Mouse (Mus musculus): ENCODE results near the gene Myof. TPM values are rescaled to one million over a fixed set of nuclear protein-coding genes. Genes with fewer than 3 reads are reported as not detected.

Myof gene
- polyA plus RNA-seq, 1 experiment, result 24.2 TPM

DNA sequence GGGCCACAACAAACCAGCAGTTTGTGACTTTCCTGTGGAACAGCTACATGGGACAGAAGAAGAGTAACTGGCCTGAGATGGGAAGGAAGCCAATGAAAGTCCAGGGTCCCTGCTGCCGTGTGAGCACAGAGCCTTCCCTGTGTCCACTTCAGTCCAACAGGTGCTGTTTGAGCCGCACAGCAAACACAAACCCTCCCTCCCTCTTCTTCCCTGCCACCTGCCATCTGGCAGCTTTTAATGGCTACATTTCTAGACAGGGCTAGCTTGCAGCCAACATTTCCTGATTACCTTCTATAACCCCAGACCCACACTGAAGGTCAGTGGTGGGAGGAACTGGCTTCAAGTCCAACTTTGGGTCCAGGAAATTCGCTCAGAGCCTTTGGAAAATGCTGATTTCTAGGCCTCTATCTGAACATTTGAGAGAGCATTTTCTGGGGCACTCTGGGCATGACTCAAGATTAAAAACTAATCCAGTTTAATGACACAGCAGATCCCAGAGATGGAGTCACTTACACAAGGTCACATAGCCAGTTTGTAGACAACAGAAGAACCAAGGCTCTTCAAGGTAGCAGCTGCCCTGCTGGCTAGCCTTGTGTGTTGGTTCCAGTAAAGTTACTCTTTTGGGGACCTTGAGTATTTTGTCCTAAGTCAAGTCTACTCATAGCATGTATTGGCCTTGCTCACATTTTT lies 34.6 kb upstream of the Myof start:
- no peak overlapping the region for H3K4me3 ChIP-seq (ENCODE audit: insufficient read depth, low read depth, low read length)
- 52% methylated on average over 3 of the region's 3 CpGs for WGBS
- no peak for DNase-seq
- no peaks in the 10 kb centered on the region for H3K27me3 ChIP-seq (replicated peaks; ENCODE audit: control insufficient read depth, insufficient read depth, low read length)
- TF ChIP-seq POLR2A (IDR thresholded peaks at IDR 0.05; ENCODE audit: low read depth, low read length) (no peak), CTCF (conservative IDR thresholded peaks at IDR 0.05; ENCODE audit: insufficient read depth, insufficient read length, low read depth, low read length) (no peak)
- H3K27ac ChIP-seq (ENCODE audit: insufficient read depth, low read depth, low read length), result no peak overlapping the region
- H3K4me1 ChIP-seq (ENCODE audit: control insufficient read depth, insufficient read depth, low read length), result no peaks in the 10 kb centered on the region
- no peaks in the 10 kb centered on the region for H3K36me3 ChIP-seq (ENCODE audit: control insufficient read depth, insufficient read depth, low read length)

DNA sequence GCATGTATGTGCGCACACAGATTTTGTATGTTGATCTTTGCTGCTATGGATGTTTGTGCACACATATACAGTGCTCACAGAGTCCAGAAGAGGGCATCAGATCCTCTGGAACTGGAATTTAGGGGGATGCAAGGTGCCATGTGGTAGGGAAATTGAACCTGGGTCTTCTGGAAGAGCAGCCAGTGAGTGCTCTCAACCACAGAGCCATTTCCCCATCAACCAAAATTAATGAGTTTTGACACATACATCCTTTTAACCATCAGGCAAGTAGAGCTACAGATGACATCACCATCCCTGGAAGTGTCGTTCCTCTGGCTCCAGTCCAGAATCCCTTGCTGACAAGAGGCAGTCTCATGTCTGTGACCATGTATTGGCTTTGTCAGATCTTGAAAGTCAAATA lies 32.9 kb upstream of the Myof start:
- 71% methylated on average over 2 of the region's 2 CpGs for WGBS
- Histone ChIP-seq H3K4me3 (ENCODE audit: insufficient read depth, low read depth, low read length) (no peak overlapping the region), H3K27ac (ENCODE audit: insufficient read depth, low read depth, low read length) (no peak overlapping the region), H3K36me3 (ENCODE audit: control insufficient read depth, insufficient read depth, low read length) (no peaks in the 10 kb centered on the region), H3K27me3 (replicated peaks; ENCODE audit: control insufficient read depth, insufficient read depth, low read length) (no peaks in the 10 kb centered on the region), H3K4me1 (ENCODE audit: control insufficient read depth, insufficient read depth, low read length) (no peaks in the 10 kb centered on the region)
- DNase-seq, result no peak
- TF ChIP-seq CTCF (conservative IDR thresholded peaks at IDR 0.05; ENCODE audit: insufficient read depth, insufficient read length, low read depth, low read length) (no peak), POLR2A (IDR thresholded peaks at IDR 0.05; ENCODE audit: low read depth, low read length) (no peak)

DNA sequence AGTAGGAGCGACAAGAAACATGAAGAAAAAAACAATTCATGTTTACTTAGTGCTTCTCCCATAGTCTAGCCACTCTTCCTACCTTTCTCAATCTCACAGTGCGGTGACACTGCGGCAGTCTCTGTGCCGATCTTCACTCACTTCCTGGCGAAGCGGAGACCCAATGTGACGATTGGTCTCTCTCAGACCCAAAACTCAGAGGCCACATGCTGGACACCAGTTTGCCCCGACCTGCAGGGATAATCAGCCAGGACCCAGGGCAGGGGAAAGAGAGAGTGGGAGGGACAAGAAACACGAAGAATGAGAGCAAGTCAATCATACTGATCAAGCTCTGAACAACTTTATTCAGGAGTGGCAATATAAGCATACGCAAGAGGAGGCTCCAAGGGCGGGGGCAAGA lies 31.7 kb upstream of the Myof start:
- no peak for TF ChIP-seq POLR2A (IDR thresholded peaks at IDR 0.05; ENCODE audit: low read depth, low read length)
- TF ChIP-seq CTCF (conservative IDR thresholded peaks at IDR 0.05; ENCODE audit: insufficient read depth, insufficient read length, low read depth, low read length), result no peak
- Histone ChIP-seq H3K27ac (ENCODE audit: insufficient read depth, low read depth, low read length) (no peak overlapping the region), H3K4me3 (ENCODE audit: insufficient read depth, low read depth, low read length) (no peak overlapping the region), H3K36me3 (ENCODE audit: control insufficient read depth, insufficient read depth, low read length) (no peaks in the 10 kb centered on the region), H3K27me3 (replicated peaks; ENCODE audit: control insufficient read depth, insufficient read depth, low read length) (no peaks in the 10 kb centered on the region), H3K4me1 (ENCODE audit: control insufficient read depth, insufficient read depth, low read length) (no peaks in the 10 kb centered on the region)
- no peak for DNase-seq
- 86% methylated on average over 11 of the region's 11 CpGs for WGBS

DNA sequence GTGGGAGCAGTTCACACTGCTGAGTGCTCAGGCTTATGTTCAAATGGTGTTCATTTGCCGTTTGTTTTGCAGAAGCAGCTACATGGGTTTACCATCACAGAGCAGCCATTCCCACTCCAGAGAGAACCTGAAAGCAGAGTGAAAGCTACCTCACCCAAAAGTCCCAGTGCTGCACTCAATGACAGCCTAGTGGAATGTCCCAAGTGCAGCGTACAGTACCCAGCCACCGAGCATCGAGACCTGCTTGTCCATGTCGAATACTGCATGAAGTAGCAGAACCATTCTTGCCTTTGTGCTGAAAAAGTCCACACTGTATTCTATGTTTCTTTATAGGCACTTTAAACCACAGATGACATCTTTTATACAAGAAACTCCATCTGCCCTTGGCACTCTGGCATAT lies 29.8 kb upstream of the Myof start:
- no peaks in the 10 kb centered on the region for H3K27me3 ChIP-seq (replicated peaks; ENCODE audit: control insufficient read depth, insufficient read depth, low read length)
- H3K27ac ChIP-seq (ENCODE audit: insufficient read depth, low read depth, low read length), result no peak overlapping the region
- no peaks in the 10 kb centered on the region for H3K36me3 ChIP-seq (ENCODE audit: control insufficient read depth, insufficient read depth, low read length)
- WGBS, result 97% methylated on average over 5 of the region's 5 CpGs
- no peak for DNase-seq
- H3K4me1 ChIP-seq (ENCODE audit: control insufficient read depth, insufficient read depth, low read length), result no peaks in the 10 kb centered on the region
- H3K4me3 ChIP-seq (ENCODE audit: insufficient read depth, low read depth, low read length), result no peak overlapping the region
- TF ChIP-seq POLR2A (IDR thresholded peaks at IDR 0.05; ENCODE audit: low read depth, low read length) (no peak), CTCF (conservative IDR thresholded peaks at IDR 0.05; ENCODE audit: insufficient read depth, insufficient read length, low read depth, low read length) (no peak)

DNA sequence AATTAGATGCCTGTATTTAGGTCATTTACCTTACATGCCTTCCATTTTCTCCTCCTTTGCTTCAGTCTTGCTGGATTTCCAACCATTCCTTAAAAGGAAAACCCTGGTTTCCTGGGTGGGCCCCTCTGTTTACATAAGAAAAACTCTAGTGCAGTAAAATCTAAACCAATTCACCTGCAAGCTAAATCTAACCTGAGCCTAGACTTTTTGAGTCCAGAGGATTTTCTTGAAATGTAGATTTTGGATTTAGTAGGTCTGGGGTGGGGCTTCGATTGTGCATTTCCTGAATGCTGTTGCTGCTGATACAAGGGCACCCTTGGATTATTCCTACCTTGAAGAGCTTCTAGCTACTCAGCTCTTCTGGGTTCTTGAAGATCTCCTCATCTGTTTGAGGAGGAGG lies 20.7 kb upstream of the Myof start:
- H3K27me3 ChIP-seq (replicated peaks; ENCODE audit: control insufficient read depth, insufficient read depth, low read length), result no peaks in the 10 kb centered on the region
- TF ChIP-seq CTCF (conservative IDR thresholded peaks at IDR 0.05; ENCODE audit: insufficient read depth, insufficient read length, low read depth, low read length) (no peak), POLR2A (IDR thresholded peaks at IDR 0.05; ENCODE audit: low read depth, low read length) (no peak)
- DNase-seq, result no peak
- no peak overlapping the region for H3K4me3 ChIP-seq (ENCODE audit: insufficient read depth, low read depth, low read length)
- no peak overlapping the region for H3K27ac ChIP-seq (ENCODE audit: insufficient read depth, low read depth, low read length)
- 97% methylated on average over 1 of the region's 1 CpGs for WGBS
- no peaks in the 10 kb centered on the region for H3K36me3 ChIP-seq (ENCODE audit: control insufficient read depth, insufficient read depth, low read length)
- H3K4me1 ChIP-seq (ENCODE audit: control insufficient read depth, insufficient read depth, low read length), result no peaks in the 10 kb centered on the region

DNA sequence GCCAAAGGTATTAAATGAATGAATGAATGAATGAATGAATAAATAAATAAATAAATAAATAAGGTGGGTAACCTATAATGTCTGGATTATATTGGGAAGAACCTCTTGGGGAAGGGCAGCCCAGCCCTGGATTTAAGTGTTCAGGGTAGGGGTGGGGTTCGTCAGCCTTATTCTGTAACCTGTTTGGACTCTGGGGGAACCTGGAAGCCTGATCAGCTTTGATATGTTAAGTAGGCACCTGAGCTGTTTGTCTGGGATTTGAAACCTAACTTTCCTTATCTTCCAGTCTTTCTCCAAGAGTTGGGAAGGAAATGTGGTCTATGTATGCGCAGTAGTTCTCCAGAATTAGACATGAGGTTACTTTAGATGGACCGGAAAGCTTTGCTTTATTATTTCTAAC lies 19.8 kb upstream of the Myof start:
- no peak overlapping the region for H3K4me3 ChIP-seq (ENCODE audit: insufficient read depth, low read depth, low read length)

DNA sequence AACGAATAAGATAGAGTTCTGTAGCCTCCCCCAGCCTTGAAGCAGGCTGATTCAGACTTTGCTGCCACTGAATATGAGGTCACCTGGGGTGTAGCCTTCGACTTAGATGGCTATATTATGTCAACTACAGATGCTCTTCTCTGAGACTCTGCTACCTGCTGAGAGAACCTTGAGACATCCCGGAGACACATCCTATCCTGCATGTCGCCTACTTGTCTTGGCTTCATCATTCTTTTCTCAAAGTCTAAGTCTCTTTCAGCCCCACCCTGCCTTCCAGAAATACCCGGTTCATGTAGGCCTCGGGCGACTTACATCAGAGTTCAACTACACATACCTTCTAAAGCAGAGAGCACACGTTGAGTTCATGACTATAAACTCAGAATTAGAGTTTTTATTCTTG lies 13.6 kb upstream of the Myof start:
- no peak overlapping the region for H3K4me3 ChIP-seq (ENCODE audit: insufficient read depth, low read depth, low read length)
- DNase-seq, result no peak
- H3K27me3 ChIP-seq (replicated peaks; ENCODE audit: control insufficient read depth, insufficient read depth, low read length), result no peaks in the 10 kb centered on the region
- peaks cover 2% of the 10 kb centered on the region; the same call in 1 of the 2 replicates for H3K4me1 ChIP-seq (ENCODE audit: control insufficient read depth, insufficient read depth, low read length)
- WGBS, result 87% methylated on average over 8 of the region's 8 CpGs
- H3K27ac ChIP-seq (ENCODE audit: insufficient read depth, low read depth, low read length), result no peak overlapping the region
- TF ChIP-seq CTCF (conservative IDR thresholded peaks at IDR 0.05; ENCODE audit: insufficient read depth, insufficient read length, low read depth, low read length) (no peak), POLR2A (IDR thresholded peaks at IDR 0.05; ENCODE audit: low read depth, low read length) (no peak)
- no peaks in the 10 kb centered on the region for H3K36me3 ChIP-seq (ENCODE audit: control insufficient read depth, insufficient read depth, low read length)

More for the DNA sequence above, 19.8 kb upstream of the Myof start:
- 96% methylated on average over 3 of the region's 3 CpGs for WGBS
- no peaks in the 10 kb centered on the region for H3K36me3 ChIP-seq (ENCODE audit: control insufficient read depth, insufficient read depth, low read length)
- no peaks in the 10 kb centered on the region for H3K27me3 ChIP-seq (replicated peaks; ENCODE audit: control insufficient read depth, insufficient read depth, low read length)
- H3K27ac ChIP-seq (ENCODE audit: insufficient read depth, low read depth, low read length), result no peak overlapping the region
- no peak for TF ChIP-seq POLR2A (IDR thresholded peaks at IDR 0.05; ENCODE audit: low read depth, low read length)
- TF ChIP-seq CTCF (conservative IDR thresholded peaks at IDR 0.05; ENCODE audit: insufficient read depth, insufficient read length, low read depth, low read length), result no peak
- no peak for DNase-seq
- no peaks in the 10 kb centered on the region for H3K4me1 ChIP-seq (ENCODE audit: control insufficient read depth, insufficient read depth, low read length)

All from kidney, adult 2 months (tissue).